Mouse (Mus musculus): ENCODE results near the gene Adig.

GRCm38 (mm10) chr2:158545266-158545665 lies 42.9 kb downstream of the Adig start:
- TF ChIP-seq ZC3H11A (IDR thresholded peaks at IDR 0.05; ENCODE audit: low read depth, low read length) (no peak), EP300 (IDR thresholded peaks at IDR 0.05; ENCODE audit: low read length) (no peak), E2F4 (IDR thresholded peaks at IDR 0.05; ENCODE audit: insufficient replicate concordance, low read depth, low read length) (no peak), POLR2A (IDR thresholded peaks at IDR 0.05; ENCODE audit: low read depth, low read length) (no peak), CTCF (conservative IDR thresholded peaks at IDR 0.05 in 1 of 2, IDR thresholded peaks at IDR 0.05 in 1 of 2; ENCODE audit: low read depth in 2 of 2, low read length in 2 of 2) (no peak), SIN3A (IDR thresholded peaks at IDR 0.05; ENCODE audit: low read length) (no peak), USF1 (IDR thresholded peaks at IDR 0.05; ENCODE audit: low read depth, low read length) (no peak), CHD2 (IDR thresholded peaks at IDR 0.05; ENCODE audit: low read length) (no peak), RAD21 (IDR thresholded peaks at IDR 0.05; ENCODE audit: low read depth, low read length) (no peak), TBP (conservative IDR thresholded peaks at IDR 0.05; ENCODE audit: low read depth, low read length) (no peak), MAZ (IDR thresholded peaks at IDR 0.05; ENCODE audit: low read depth, low read length) (no peak), USF2 (conservative IDR thresholded peaks at IDR 0.05; ENCODE audit: low read depth, low read length) (no peak), IRF4 (IDR thresholded peaks at IDR 0.05; ENCODE audit: low read depth, low read length) (no peak)

Measured in CH12.LX (cell line).